Mouse (Mus musculus) olfactory bulb, adult 2 months (tissue): Measurements from ENCODE around the gene Dach2.

ENCODE experiments used
- CTCF ChIP-seq: fragments of 200-500 bp; IDR thresholded peaks from 2 replicates; pipeline ENCODE4 v1.5.1; 2012; ENCODE audit warnings: low read depth, mild to moderate bottlenecking, low read length, moderate library complexity; ENCODE audit not compliant: insufficient read depth
- POLR2A ChIP-seq: fragments of 200-500 bp; IDR thresholded peaks from 2 replicates; pipeline ENCODE4 v1.6.1; 2012; ENCODE audit warnings: mild to moderate bottlenecking, low read depth, low read length, moderate library complexity; ENCODE audit not compliant: insufficient read depth

DNA sequence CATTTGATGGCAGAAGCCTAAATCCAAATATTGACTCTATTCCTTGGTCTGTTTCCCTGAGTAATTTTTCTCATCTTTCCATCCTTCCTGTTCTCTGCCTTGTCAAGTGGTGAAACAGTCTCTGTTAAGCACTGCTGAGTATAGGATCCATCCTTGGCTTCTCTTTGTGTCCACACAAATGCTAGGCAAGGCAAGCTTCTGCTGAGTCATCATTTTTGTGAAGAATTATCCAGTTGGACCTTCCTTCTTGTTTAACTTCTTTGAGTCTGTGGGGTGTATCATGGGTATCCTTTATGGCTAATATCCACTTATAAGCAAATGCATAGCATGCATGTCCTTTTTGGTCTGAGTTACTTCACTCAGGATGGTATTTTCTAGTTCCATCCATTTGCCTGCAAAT lies 449.8 kb downstream of the Dach2 start:
- TF ChIP-seq POLR2A, result no peak
- TF ChIP-seq CTCF, result no peak
